Mouse (Mus musculus) left cerebral cortex, postnatal 4 days (tissue): ENCODE data around the gene Gramd1a. TPM values are rescaled to one million over a fixed set of nuclear protein-coding genes. Genes with fewer than 3 reads are reported as not detected.

Source experiments
- DNase-seq: peaks from one replicate; pipeline ENCODE4 v3.0.0-alpha.2; 2022
- intact Hi-C: fragments of 180-260 bp; cut with DNase I; formaldehyde crosslinking; loops from one replicate; pipeline ENCODE4 v1.15.1; 2025
- total RNA-seq, 2 experiments: library from RNA; stranded (reverse); gene quantifications; 2 replicates each; pipeline ENCODE4 v1.2.3; 2021

Gene Gramd1a
- 100 to 1,000 TPM; 184 to 195 TPM for total RNA-seq

DNA sequence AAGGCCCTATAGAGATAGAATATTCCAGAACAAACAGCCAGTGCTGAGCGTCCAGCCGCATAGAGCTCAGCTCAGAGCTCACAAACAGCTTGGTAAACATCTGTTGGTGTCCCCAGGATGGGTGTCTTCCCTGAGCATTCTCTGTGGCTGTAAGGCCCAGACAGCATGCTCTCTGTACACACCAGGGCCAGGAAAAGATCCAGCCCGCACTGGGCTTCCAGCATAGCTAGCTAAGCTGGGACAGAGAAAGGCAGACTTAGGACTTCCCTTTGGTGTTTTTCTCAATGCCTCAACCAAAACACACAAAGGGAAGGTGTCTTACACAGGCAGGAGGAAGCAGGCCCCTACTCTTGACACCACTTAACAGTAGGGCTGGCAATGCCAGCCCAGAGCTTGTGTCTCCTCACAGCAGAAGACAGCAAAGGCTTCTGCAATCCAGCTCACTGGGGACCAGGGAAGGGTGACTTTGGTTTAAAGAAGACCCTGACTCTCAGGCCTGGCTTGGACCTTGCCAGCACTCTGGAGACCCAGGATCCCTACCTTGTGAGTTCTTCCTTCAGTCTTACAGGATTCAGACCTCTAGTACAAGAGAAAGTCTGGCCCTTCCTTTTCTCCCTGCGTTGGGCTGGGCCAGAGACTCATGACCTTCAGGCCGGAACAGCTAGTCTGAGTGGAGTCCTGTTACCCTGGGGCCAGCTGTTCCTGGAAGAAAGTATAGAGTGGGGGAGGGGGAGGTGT lies at the start of gene Gramd1a:
Gene Gramd1a (minus strand): TSS at position 601 of the 738 bp plus-strand sequence.
- intact Hi-C loops = no loop called here
- no peak for DNase-seq

DNA sequence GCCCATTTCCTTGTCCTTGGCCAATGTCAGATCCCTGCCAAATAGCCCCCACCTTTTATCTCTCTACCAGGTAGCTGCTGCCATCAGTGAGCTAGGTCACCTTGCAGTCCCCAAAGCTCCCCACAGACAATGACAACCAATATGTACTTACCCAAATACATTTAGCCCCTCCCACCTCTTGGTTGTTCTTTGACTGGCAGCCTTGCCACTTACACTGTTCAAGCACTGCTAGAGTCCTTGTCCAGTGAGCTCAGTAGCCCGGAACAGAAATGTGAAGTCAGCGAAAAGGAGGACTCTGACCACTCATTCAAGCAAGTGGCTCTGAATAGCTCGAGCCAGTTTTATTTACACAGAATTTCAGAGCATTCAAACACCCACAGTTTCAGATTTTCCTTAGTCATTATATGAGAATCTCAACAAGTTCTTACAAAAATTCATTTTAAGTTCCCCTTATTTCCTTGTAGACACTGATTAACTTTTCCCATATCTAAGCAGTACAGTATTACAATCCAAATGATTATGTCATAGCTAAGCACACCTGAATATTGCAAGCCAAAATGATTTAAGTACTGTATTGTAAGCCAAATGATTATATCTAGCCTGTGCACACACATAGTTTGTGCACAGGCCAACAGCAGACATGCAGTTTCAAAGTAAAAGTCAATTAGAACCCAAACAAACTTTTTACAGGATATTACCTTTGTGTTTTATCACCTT lies 40.1 kb upstream of the Gramd1a start:
- DNase-seq = no peak
- intact Hi-C loops = no loop called here

DNA sequence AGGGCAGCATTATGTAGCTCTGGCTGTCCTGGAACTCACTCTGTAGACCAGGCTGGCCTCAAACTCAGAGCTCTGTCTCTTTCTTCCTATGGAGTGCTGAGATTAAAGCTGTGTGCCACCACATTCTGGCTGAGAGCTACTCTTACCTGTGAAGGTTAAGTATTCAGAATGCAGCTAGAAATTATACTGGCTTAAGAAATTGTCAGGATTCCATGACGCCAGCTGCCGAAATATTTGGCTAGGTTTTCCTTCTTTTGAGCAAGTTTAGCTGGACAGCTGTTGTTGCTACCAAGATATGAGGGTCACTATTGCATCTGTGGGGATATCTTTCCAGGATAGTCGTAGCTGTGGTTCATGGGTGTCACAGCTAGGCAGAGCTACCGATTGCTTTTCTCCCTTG lies 29.0 kb upstream of the Gramd1a start:
- intact Hi-C loops = no loop called here
- no peak for DNase-seq

DNA sequence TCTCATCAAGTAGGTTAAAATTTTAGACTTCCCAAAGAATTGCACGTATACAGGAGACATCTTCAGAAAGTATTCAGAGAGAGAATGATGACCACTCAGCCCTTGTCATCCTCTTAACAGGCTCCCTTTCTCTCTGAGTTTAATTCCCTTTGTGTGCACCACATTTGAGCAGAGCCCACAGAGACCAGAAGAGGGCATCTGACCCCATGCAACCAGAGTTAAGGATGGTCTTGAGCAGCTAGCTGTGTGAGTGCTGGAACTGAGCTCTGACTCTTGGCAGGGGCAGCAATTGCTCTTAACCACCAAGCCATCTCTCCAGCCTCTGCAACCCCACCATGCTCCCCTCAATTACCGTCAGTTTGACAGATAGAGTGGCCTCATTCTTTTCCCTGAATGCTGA lies 27.2 kb upstream of the Gramd1a start:
- intact Hi-C loops = no loop called here
- DNase-seq = no peak

DNA sequence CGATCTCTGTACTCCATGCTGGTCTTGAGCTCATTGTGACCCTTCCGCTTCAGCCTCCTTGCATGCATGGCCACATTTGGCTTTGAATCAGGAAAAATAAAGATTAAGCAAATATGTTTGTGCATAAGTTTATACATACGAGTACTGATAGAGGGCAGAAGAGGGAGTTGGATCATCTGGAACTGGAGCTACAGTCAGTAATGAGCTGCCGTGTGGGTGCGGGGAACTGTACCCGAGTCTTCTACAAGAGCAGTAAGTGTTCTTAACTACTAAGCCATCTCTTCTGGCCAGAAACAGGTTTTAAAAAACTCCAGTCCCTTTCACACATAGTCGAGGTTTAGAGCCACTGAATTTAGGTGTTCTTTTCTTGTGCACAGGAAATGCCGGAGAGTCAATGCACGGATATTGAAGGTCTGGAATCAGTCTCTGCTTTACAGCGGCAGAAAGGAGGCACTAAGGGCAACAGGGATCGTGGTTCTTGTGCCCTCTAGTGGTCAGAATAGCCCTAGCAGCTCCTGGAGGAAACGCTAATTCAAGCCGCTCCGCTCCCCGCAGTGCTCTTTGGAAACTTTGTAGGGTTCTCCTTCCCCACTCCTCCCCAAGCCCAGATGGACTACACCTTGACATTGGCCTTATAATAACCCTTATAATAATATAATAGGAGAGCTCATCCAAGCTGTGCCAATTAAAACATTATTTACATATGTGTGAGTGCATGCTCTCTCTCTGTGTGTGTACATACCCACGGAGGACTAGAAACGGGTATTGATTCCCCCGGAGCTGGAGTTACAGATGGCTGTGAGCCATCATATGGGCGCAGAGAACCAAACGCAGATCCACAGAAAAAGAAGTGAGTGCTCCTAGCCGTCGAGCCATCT lies 21.4 kb upstream of the Gramd1a start:
- DNase-seq = peak; percentile 66
- intact Hi-C loops = no loop called here

DNA sequence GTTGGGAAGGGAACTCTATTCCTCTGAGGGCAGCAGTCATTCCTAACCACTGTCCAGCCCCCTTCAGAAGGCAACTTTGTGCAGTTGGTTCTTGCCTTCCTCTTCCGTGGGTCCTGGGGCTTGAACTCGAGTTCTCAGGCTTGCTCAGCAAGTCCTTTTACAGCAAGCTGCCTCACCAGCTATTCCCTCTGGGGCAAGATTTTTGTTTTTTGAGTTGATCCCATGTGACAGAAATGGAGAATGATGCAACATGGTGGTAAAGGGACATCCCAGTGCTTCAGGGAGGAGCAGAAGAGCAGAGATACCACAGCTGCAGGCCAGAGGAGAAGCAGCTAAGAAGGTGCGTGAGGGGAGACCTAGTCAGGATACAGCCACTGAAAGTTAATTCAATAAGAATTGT lies 19.4 kb upstream of the Gramd1a start:
- intact Hi-C loops = no loop called here
- no peak for DNase-seq

DNA sequence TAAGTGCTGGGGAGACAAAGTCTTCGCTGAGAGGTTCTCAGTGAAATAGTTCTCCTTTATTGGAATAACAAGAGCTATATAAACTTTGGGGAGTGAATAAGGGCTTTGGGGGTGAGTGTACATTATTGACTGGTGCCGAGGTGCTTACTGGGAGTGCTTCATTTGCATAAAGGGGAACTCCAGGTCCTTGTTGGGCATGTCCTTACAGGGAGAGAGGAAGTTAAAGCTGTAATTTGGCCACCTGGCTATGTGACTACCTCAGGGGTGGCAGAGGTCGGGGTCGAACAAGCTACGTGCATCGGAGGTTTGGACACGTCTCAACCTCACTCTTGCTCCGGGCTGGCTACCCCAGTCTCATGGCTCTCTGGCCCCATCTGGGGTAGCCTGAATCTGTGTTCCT lies 18.8 kb upstream of the Gramd1a start:
- intact Hi-C loops = no loop called here
- DNase-seq = no peak

DNA sequence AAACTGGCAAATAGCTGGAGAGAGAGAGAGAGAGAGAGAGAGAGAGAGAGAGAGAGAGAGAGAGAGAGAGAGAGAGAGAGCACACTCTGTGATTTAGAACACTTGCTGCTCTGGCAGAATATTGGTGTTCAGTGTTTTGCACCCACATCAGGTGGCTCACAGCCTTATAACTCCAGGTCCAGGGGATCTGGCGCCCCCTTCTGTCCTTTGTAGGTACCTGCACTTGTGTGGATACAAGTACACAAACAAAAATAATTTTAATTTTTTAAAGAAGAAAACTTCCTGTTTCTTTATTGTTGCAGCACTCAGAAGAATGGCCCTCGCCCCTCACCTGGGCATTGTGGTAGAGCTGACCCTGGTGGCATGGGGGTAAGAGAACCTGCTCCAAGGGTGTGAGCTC lies 16.5 kb upstream of the Gramd1a start:
- intact Hi-C loops = no loop called here
- peak; percentile 22 for DNase-seq

DNA sequence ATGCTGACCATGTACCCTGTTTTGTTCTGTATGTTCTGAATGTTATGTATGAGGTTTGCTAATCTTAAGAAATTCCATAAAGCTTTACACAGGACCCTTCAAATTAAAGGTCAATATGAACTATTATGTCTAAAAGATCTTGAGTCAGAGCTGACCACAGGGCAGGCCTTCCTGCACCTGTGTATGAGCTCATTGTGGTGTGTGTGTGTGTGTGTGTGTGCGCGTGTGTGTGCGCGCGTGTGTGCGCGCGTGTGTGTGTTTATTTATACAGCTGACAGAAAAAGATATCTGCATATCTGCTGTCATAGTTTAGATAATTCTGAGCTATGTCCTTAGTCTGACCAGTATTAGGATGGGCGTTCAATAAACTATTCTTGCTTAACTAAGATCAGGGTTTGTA lies 14.8 kb upstream of the Gramd1a start:
- intact Hi-C loops = no loop called here
- no peak for DNase-seq

DNA sequence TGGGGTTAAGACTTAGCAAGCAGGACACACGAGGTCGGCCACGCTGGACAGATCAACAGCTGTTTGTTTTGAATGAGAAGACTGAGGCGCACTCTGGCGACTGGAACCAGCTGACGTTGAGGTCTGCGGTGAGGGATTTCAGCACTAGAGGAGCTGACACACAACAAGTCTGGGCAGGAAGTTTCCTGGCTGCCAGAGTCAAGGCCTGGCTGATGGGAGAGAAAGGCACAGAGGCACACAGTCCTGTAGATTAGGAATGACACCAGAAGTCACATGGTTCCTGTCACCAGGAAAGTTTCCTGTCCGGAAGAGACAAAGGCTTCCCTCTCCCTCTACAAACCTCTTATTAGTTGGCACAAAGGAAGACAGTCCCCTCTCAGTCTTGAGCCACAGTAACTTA lies 12.7 kb upstream of the Gramd1a start:
- intact Hi-C loops = no loop called here
- no peak for DNase-seq

DNA sequence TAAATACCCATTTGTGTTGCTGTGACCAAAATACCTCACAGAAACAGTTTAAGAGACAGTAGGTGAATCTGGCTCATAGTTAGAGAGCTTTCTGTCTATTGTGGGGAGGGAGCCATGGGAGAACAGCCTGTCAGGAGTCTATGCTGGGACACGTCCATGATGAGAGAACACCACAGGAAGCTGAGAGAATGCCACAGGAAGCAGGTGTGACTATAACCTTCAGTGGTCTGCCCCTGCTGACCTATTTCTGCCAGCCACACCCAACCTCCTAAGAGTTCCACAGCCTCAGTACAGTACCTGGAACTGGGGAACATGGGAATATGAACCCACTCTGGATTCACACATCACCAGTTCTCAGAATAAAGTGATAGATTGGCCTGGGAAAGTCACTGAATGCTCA lies 9.1 kb upstream of the Gramd1a start:
- no peak for DNase-seq
- intact Hi-C loops = no loop called here

DNA sequence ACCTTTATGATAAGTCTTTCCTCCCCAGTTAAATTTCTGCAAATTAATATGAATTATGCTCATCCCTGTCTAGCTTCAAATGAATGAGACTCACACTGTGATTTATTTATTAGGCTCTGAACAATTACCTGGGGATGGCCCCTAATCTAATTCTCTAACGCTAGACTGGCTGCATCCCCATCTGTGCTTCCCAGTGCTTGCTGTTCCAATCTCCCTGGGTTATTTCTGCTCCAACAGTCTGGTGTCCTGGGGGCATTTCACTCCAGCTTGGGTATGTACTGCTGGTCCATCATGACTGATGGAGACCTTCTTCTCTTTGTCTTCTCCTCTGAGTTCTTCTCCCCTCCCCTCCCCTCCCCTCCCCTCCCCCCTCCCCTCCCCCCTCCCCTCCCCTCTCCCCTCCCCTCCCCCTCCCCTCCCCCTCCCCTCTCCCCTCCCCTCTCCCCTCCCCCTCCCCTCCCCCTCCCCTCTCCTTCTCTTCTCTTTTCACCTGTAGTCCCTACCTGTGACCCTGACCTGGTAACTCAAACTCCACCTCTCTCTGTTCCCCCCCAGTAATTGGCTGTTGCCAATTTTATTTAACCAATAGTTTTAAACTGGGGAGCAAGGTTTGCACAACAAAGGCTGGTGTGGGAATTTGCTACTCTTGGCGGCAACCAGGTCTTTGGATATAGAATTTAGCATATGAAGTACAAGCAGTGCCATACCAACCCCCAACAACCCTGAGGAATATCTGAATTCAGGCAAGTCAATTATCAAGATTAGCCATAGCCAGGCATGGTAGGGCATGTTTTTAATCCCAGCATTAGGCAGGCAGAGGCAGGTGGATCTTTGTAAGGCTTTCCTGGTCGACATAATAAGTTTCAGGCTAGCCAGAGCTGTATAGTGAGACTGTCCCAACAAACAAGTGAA lies 8.2 kb upstream of the Gramd1a start:
- intact Hi-C loops = no loop called here
- no peak for DNase-seq

DNA sequence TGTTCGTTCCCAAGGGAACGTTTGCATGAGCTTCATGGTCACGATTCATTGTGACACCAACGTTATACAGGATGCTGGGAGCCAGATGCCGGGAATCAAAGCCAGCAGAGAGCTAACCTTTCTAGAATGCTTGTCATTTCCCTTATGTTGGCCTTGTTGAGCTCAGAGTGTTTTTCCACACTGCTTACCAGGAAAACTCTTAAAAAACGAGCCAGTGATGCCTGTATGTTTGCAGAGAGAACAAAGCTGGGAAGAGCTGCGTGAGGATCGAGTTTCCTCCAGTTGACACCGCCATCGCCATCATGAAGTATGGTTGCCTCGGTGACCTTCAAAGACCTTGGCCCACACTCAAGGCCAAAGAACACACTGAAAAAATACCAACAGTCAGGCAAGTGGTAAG lies 6.6 kb upstream of the Gramd1a start:
- intact Hi-C loops = no loop called here
- DNase-seq = no peak

DNA sequence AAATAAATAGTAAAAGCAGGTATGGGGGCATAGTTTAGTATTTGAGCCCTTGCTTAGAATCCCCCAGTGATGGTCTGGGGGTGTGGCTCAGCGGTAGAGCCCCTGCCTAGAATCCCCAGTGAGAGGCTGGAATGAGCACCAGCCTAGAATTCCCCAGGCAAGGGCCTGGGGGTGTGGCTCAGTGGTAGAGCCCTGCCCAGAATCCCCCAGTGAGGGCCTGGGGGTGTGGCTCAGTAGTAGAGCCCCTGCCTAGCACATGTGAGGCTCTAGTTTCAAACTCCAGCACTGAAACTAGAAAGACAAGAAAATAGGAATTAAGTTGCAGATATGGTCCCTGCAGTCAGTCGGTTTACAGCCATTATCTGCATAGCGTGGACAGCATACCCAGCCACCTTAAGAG lies 6.1 kb upstream of the Gramd1a start:
- no peak for DNase-seq
- intact Hi-C loops = no loop called here

DNA sequence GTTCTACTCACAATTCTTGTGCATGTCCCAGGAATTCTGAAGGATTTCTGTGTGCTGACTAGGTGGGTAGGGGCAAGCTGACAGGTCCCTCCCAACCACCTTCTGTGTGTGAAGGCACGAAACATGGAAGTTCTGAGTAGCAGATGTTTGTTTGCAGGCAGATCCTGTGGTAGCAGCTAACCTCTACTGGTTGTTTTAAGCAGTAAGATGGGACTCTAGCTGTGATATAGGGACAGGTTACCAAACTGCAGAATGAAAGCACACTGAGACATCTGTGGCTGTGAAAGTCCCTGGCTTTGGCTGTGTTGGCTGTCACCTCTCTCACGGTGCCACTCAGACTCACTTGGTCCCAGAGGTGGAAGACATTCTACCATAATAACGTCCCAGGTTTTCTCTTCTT lies 5.5 kb upstream of the Gramd1a start:
- intact Hi-C loops = no loop called here
- no peak for DNase-seq

DNA sequence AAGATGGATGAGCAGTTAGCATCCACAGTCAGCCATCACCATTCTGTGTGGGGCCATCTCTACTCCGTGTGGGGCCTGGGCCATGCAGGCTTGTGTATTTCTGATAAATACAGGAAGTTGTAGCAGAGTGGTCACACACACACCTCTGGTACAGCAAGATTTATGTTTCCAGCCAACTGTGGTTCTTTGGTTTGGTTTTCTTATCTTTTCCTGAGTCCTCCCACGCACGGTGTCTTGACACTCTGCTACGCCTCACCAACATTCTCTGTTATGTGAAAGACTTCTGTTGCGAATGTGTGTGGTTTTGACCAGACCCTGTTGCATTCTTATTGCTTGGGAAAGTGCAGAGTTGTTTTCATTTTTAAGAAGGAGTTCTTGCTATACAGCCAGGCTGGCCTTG lies 5.1 kb upstream of the Gramd1a start:
- no peak for DNase-seq
- intact Hi-C loops = no loop called here

DNA sequence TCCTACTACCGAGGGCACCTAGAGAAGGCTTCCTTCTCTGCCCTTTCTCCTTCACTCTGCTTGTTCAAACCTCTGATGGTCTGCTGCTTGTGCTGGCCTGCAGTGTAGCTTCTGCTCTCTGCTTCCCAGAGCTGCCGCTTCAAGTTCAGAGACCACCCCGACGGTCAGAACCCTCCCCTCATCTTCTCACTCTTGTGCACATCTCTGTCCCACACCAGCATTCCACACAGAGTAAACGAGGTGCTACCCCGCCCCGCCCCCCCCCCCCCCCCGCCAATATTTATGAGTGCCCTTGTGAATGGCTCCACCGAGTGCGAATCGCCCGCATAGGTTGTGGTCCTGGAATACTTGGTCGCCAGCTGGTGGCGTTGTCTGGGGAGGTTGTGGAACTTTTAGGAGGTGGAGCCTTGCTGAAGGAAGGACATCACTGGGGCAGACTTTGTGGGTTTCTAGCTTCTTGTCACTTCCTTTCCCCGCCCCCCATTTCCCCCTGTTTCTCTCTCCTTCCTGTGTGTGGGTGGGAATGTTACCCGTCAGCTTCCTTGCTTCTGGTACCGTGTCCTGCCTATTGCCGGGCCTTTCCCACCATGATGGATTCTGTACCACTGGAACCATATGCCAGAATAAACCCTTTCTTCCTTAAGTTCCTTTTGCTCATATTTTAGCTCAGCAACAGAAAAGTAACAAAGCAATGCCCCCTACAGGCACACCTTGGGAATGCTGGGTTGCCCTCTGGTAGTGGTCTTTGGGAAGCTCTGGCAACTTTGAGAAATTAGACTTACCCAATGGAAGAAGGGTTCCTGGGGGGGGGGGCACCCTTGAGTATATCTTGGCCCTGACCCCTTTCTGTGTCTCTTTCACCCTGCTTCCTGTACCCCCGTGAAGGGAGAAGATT lies 585 bp upstream of the Gramd1a start:
- DNase-seq = no peak
- intact Hi-C loops = no loop called here

DNA sequence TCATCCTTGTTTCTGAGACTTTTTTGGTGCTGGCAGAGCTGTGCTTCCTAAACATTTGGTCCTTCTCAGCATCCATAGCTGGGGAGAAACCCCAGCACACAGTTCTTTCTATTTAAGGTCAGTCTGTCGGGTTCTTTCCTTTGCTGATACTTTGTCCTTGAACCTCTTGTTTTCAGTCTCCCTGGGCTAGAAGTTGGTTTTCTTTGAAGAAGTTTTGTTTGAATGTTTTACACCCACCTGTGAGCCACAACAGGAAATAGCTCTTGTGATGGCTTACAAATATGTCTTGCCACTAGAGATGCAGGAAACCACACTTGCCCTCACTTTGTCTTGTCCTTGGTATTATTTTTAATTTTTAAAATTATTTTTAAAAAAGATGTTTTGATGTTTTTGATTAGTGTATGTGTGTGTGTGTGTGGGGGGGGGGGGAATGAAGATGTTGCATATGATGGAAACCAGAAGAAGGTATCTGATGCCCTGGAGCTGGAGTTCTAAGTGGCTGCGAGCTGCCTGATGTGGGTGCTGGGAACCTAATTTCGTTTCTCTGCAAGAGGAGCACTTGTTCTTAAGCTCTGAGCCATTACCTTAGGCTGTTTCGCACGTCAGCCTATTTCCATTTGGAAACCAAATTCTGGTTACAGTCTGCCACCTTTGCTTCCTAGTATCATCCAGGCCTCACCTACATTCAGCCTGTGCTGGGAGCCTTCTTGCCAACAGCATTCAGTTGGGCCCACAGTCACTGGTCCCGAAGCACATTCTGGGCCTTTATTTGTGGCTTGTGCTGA lies 2.0 kb downstream of the Gramd1a start:
- no peak for DNase-seq
- intact Hi-C loops = no loop called here
